Mouse (Mus musculus): Measurements from ENCODE around the gene Tsfm. TPM values are rescaled to one million over a fixed set of nuclear protein-coding genes. Genes with fewer than 3 reads are reported as not detected.

The Tsfm gene
- polyA plus RNA-seq, 1 experiment from 2014 or later = 43.9 TPM

- Histone ChIP-seq H3K4me1 (replicated peaks) (peaks cover 5% of the 10 kb centered on the region), H3K9ac (no peak overlapping the region), H3K4me2 (no peak overlapping the region), H3K9me3 (replicated peaks) (no peaks in the 10 kb centered on the region), H3K27ac (replicated peaks) (no peak overlapping the region), H3K4me3 (replicated peaks) (no peak overlapping the region), H3K27me3 (peaks cover 53% of the 10 kb centered on the region), H3K36me3 (replicated peaks) (no peaks in the 10 kb centered on the region)
- ATAC-seq (ENCODE audit: insufficient read depth) = no peak
- WGBS (ENCODE audit: insufficient replicate concordance) = 67% methylated on average over 12 of the region's 12 CpGs
Observed at GRCm38 (mm10) chr10:127036273-127036672, 5.6 kb upstream of the Tsfm start.

GRCm38 (mm10) chr10:127033301-127033741, 2.7 kb upstream of the Tsfm start:
- H3K27ac ChIP-seq (replicated peaks) = no peak overlapping the region
- H3K9me3 ChIP-seq (replicated peaks) = no peaks in the 10 kb centered on the region
- peaks cover 24% of the 10 kb centered on the region; the same call in 1 of the 2 replicates for H3K27me3 ChIP-seq
- H3K4me2 ChIP-seq = no peak overlapping the region
- H3K9ac ChIP-seq = no peak overlapping the region
- WGBS (ENCODE audit: insufficient replicate concordance) = 65% methylated on average over 8 of the region's 8 CpGs
- no peak overlapping the region for H3K4me3 ChIP-seq (replicated peaks)
- ATAC-seq (ENCODE audit: insufficient read depth) = no peak
- H3K4me1 ChIP-seq (replicated peaks) = peaks cover 12% of the 10 kb centered on the region
- peaks cover 6% of the 10 kb centered on the region for H3K36me3 ChIP-seq (replicated peaks)

- Histone ChIP-seq H3K4me1 (replicated peaks) (no peaks in the 10 kb centered on the region), H3K9me3 (replicated peaks) (no peaks in the 10 kb centered on the region), H3K27ac (replicated peaks) (no peak overlapping the region), H3K27me3 (no peaks in the 10 kb centered on the region), H3K4me3 (replicated peaks) (no peak overlapping the region), H3K4me2 (no peak overlapping the region), H3K9ac (no peak overlapping the region), H3K36me3 (replicated peaks) (peaks cover 9% of the 10 kb centered on the region; the same call in 1 of the 2 replicates)
- 69% methylated on average over 16 of the region's 16 CpGs for WGBS (ENCODE audit: insufficient replicate concordance)
- ATAC-seq (ENCODE audit: insufficient read depth) = no peak
Observed at GRCm38 (mm10) chr10:127018422-127018821, 12.2 kb downstream of the Tsfm start.

GRCm38 (mm10) chr10:127017071-127017470, 13.6 kb downstream of the Tsfm start:
- Histone ChIP-seq H3K4me1 (replicated peaks) (no peaks in the 10 kb centered on the region), H3K9ac (no peak overlapping the region), H3K9me3 (replicated peaks) (no peaks in the 10 kb centered on the region), H3K4me2 (no peak overlapping the region), H3K27ac (replicated peaks) (no peak overlapping the region), H3K36me3 (replicated peaks) (no peaks in the 10 kb centered on the region), H3K4me3 (replicated peaks) (no peak overlapping the region), H3K27me3 (no peaks in the 10 kb centered on the region)
- no peak for ATAC-seq (ENCODE audit: insufficient read depth)
- 19% methylated on average over 2 of the region's 2 CpGs for WGBS (ENCODE audit: insufficient replicate concordance)

GRCm38 (mm10) chr10:127016488-127016887, 14.2 kb downstream of the Tsfm start:
- Histone ChIP-seq H3K9me3 (replicated peaks) (no peaks in the 10 kb centered on the region), H3K27me3 (no peaks in the 10 kb centered on the region), H3K4me1 (replicated peaks) (no peaks in the 10 kb centered on the region), H3K27ac (replicated peaks) (no peak overlapping the region), H3K36me3 (replicated peaks) (no peaks in the 10 kb centered on the region), H3K9ac (no peak overlapping the region), H3K4me3 (replicated peaks) (no peak overlapping the region), H3K4me2 (no peak overlapping the region)
- WGBS (ENCODE audit: insufficient replicate concordance) = 42% methylated on average over 5 of the region's 5 CpGs
- no peak for ATAC-seq (ENCODE audit: insufficient read depth)

- no peak overlapping the region for H3K27ac ChIP-seq (replicated peaks)
- H3K9me3 ChIP-seq (replicated peaks) = no peaks in the 10 kb centered on the region
- no peaks in the 10 kb centered on the region for H3K27me3 ChIP-seq
- H3K4me3 ChIP-seq (replicated peaks) = no peak overlapping the region
- H3K9ac ChIP-seq = no peak overlapping the region
- 61% methylated on average over 7 of the region's 7 CpGs for WGBS (ENCODE audit: insufficient replicate concordance)
- ATAC-seq (ENCODE audit: insufficient read depth) = no peak
- H3K36me3 ChIP-seq (replicated peaks) = peaks cover 3% of the 10 kb centered on the region
- H3K4me2 ChIP-seq = no peak overlapping the region
- no peaks in the 10 kb centered on the region; the same call in 1 of the 2 replicates for H3K4me1 ChIP-seq (replicated peaks)
Observed at GRCm38 (mm10) chr10:127003806-127004205, 26.8 kb downstream of the Tsfm start.

- ATAC-seq (ENCODE audit: insufficient read depth) = no peak
Observed at GRCm38 (mm10) chr10:127003334-127003733, 27.3 kb downstream of the Tsfm start.

GRCm38 (mm10) chr10:127002765-127003164, 27.9 kb downstream of the Tsfm start:
- H3K9me3 ChIP-seq (replicated peaks) = no peaks in the 10 kb centered on the region
- WGBS (ENCODE audit: insufficient replicate concordance) = 52% methylated on average over 5 of the region's 5 CpGs
- peaks cover 1% of the 10 kb centered on the region; the same call in 1 of the 2 replicates for H3K4me1 ChIP-seq (replicated peaks)
- ATAC-seq (ENCODE audit: insufficient read depth) = no peak
- no peak overlapping the region for H3K4me3 ChIP-seq (replicated peaks)
- no peak overlapping the region for H3K27ac ChIP-seq (replicated peaks)
- H3K36me3 ChIP-seq (replicated peaks) = peaks cover 14% of the 10 kb centered on the region
- H3K9ac ChIP-seq = no peak overlapping the region
- H3K27me3 ChIP-seq = no peaks in the 10 kb centered on the region
- H3K4me2 ChIP-seq = no peak overlapping the region

More at GRCm38 (mm10) chr10:127003334-127003733, 27.3 kb downstream of the Tsfm start:
- Histone ChIP-seq H3K9ac (no peak overlapping the region), H3K36me3 (replicated peaks) (peaks cover 8% of the 10 kb centered on the region), H3K4me2 (no peak overlapping the region), H3K4me1 (replicated peaks) (no peaks in the 10 kb centered on the region; the same call in 1 of the 2 replicates), H3K9me3 (replicated peaks) (no peaks in the 10 kb centered on the region), H3K27ac (replicated peaks) (no peak overlapping the region), H3K4me3 (replicated peaks) (no peak overlapping the region), H3K27me3 (no peaks in the 10 kb centered on the region)
- WGBS (ENCODE audit: insufficient replicate concordance) = 62% methylated on average over 8 of the region's 8 CpGs

- no peak overlapping the region for H3K9ac ChIP-seq
- 72% methylated on average over 1 of the region's 1 CpGs for WGBS (ENCODE audit: insufficient replicate concordance)
- H3K4me1 ChIP-seq (replicated peaks) = peaks cover 7% of the 10 kb centered on the region; the same call in 1 of the 2 replicates
- no peak overlapping the region for H3K4me3 ChIP-seq (replicated peaks)
- no peak overlapping the region for H3K4me2 ChIP-seq
- H3K9me3 ChIP-seq (replicated peaks) = no peaks in the 10 kb centered on the region
- peaks cover 21% of the 10 kb centered on the region for H3K36me3 ChIP-seq (replicated peaks)
- no peak overlapping the region for H3K27ac ChIP-seq (replicated peaks)
- H3K27me3 ChIP-seq = no peaks in the 10 kb centered on the region
- no peak for ATAC-seq (ENCODE audit: insufficient read depth)
Observed at GRCm38 (mm10) chr10:127002056-127002455, 28.6 kb downstream of the Tsfm start.

GRCm38 (mm10) chr10:127001297-127001696, 29.3 kb downstream of the Tsfm start:
- H3K27me3 ChIP-seq = no peaks in the 10 kb centered on the region
- peaks cover 7% of the 10 kb centered on the region; the same call in 1 of the 2 replicates for H3K4me1 ChIP-seq (replicated peaks)
- peaks cover 21% of the 10 kb centered on the region for H3K36me3 ChIP-seq (replicated peaks)
- no peak overlapping the region for H3K9ac ChIP-seq
- no peak overlapping the region for H3K4me3 ChIP-seq (replicated peaks)
- 58% methylated on average over 9 of the region's 9 CpGs for WGBS (ENCODE audit: insufficient replicate concordance)
- no peak overlapping the region for H3K27ac ChIP-seq (replicated peaks)
- no peaks in the 10 kb centered on the region for H3K9me3 ChIP-seq (replicated peaks)
- ATAC-seq (ENCODE audit: insufficient read depth) = no peak
- H3K4me2 ChIP-seq = no peak overlapping the region

- ATAC-seq (ENCODE audit: insufficient read depth) = no peak
- H3K9ac ChIP-seq = no peak within 1 kb of the TSS
- no peak within 1 kb of the TSS for H3K27ac ChIP-seq (replicated peaks)
Observed at GRCm38 (mm10) chr10:127000529-127000928, 30.1 kb downstream of the Tsfm start, which contains the start of gene Avil. Gene Avil (plus strand): TSS chr10:127000709.

More at GRCm38 (mm10) chr10:127000529-127000928, 30.1 kb downstream of the Tsfm start, which contains the start of gene Avil:
- no peaks in the 10 kb centered on the region for H3K9me3 ChIP-seq (replicated peaks)
- H3K4me2 ChIP-seq = no peak within 1 kb of the TSS
- H3K36me3 ChIP-seq (replicated peaks) = peaks cover 28% of the 10 kb centered on the region
- H3K4me1 ChIP-seq (replicated peaks) = peaks cover 7% of the 10 kb centered on the region; the same call in 1 of the 2 replicates
- H3K27me3 ChIP-seq = no peaks in the 10 kb centered on the region
- 74% methylated on average over 5 of the region's 5 CpGs for WGBS (ENCODE audit: insufficient replicate concordance)
- no peak within 1 kb of the TSS for H3K4me3 ChIP-seq (replicated peaks)

All from liver, embryonic 15.5 days (tissue).